Mouse (Mus musculus) stomach, embryonic 16.5 days (tissue): ENCODE results near the gene Pdcl3. TPM values are rescaled to one million over a fixed set of nuclear protein-coding genes. Genes with fewer than 3 reads are reported as not detected.
"Not testable (repeated sequence)": the region's sequence is repeated elsewhere in the genome, so short reads cannot be mapped to it uniquely, and the experiment has no call there.

Source experiments
- ATAC-seq: fragments of 200-750 bp; cut with Nextera tagmentation; 2 replicates; pipeline ENCODE4 v1.8.0; 2017; ENCODE audit warnings: moderate number of reproducible peaks, moderate TSS enrichment; ENCODE audit not compliant: insufficient read depth, low FRiP score
- H3K27ac ChIP-seq: fragments of 300-500 bp; sonication (generic); 2 replicates; pipeline ENCODE4 v1.5.1; 2014; ENCODE audit warnings: low read length
- H3K27me3 ChIP-seq: fragments of 300-500 bp; sonication (generic); 2 replicates; pipeline ENCODE4 v1.6.1; 2014; ENCODE audit warnings: low read length, control low read depth, mixed read lengths; ENCODE audit not compliant: control insufficient read depth, insufficient read depth
- H3K36me3 ChIP-seq: fragments of 300-500 bp; sonication (generic); 2 replicates; pipeline ENCODE4 v1.6.1; 2014; ENCODE audit warnings: low read length; ENCODE audit not compliant: control insufficient read depth, insufficient read depth
- H3K4me1 ChIP-seq: fragments of 300-500 bp; sonication (generic); 2 replicates; pipeline ENCODE4 v1.6.1; 2014; ENCODE audit warnings: low read length, control low read depth, mixed read lengths; ENCODE audit not compliant: control insufficient read depth, insufficient read depth
- H3K4me2 ChIP-seq: fragments of 300-500 bp; sonication (generic); 2 replicates; pipeline ENCODE4 v1.6.1; 2014; ENCODE audit warnings: low read depth, low read length, mixed read lengths
- H3K4me3 ChIP-seq: fragments of 300-500 bp; sonication (generic); replicated peaks from 2 replicates; pipeline ENCODE4 v1.5.1; 2014; ENCODE audit warnings: mild to moderate bottlenecking, low read length
- H3K9ac ChIP-seq: fragments of 300-500 bp; sonication (generic); 2 replicates; pipeline ENCODE4 v1.6.1; 2014; ENCODE audit warnings: low read length
- H3K9me3 ChIP-seq: fragments of 300-500 bp; sonication (generic); replicated peaks from 2 replicates; pipeline ENCODE4 v1.6.1; 2016; ENCODE audit warnings: low read length, control low read depth; ENCODE audit not compliant: control insufficient read depth
- WGBS: fragments of 180-500 bp; shearing (Covaris S2); extraction: QIAGEN DNeasy Blood & Tissue Kit; methylation state at CpG from one replicate; pipeline ENCODE4 v1.1.7; 2014; 5-methylcytosine and 5-hydroxymethylcytosine counted together
- polyA plus RNA-seq: library from polyadenylated mRNA; unstranded; fragments of >200 nt; fragmentation: Nextera tagmentation; extraction: Ambion mirVana; gene quantifications from 2 replicates; pipeline ENCODE4 v1.2.1, GENCODE M21; 2015

Pdcl3 gene
- polyA plus RNA-seq, 1 experiment from 2014 or later, result 191 TPM

- Histone ChIP-seq H3K4me2 (no peak overlapping the region), H3K4me3 (no peak overlapping the region), H3K36me3 (no peaks in the 10 kb centered on the region), H3K27me3 (no peaks in the 10 kb centered on the region), H3K9me3 (0 out of 2 replicates have a peak, but pooled peaks cover 5% of the 10 kb centered on the region), H3K9ac (no peak overlapping the region), H3K4me1 (no peaks in the 10 kb centered on the region), H3K27ac (no peak overlapping the region)
- 86% methylated on average over 9 of the region's 9 CpGs for WGBS
- no peak for ATAC-seq
Measured at GRCm38 (mm10) chr1:39035817-39036216, 50.4 kb downstream of the Pdcl3 start.

DNA sequence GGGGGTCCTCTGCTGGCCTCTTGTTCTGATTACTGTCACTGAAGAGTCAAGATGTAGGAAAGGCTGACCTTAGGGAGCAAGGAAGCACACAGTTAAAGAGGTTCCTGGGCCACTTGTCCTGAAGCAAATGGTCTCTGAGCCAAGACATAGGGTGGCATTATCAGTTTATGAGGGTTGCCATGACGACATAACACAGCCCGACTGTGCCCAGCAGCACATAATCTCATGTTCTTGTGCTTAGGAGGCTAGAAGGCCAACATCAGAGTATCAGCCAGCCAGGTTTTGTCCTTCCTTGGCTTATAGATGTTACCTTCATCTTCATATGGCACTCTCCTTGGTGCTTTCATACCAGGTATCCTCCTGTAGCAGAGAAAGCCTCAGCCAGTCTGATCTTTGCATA, 56.8 kb downstream of the Pdcl3 start:
- H3K27ac ChIP-seq, result no peak overlapping the region
- H3K4me2 ChIP-seq, result no peak overlapping the region
- H3K9me3 ChIP-seq, result no peaks in the 10 kb centered on the region
- H3K27me3 ChIP-seq, result no peaks in the 10 kb centered on the region
- no peaks in the 10 kb centered on the region for H3K4me1 ChIP-seq
- H3K36me3 ChIP-seq, result no peaks in the 10 kb centered on the region
- ATAC-seq, result no peak
- no peak overlapping the region for H3K9ac ChIP-seq
- WGBS, result 56% methylated on average over 2 of the region's 2 CpGs
- H3K4me3 ChIP-seq, result no peak overlapping the region

DNA sequence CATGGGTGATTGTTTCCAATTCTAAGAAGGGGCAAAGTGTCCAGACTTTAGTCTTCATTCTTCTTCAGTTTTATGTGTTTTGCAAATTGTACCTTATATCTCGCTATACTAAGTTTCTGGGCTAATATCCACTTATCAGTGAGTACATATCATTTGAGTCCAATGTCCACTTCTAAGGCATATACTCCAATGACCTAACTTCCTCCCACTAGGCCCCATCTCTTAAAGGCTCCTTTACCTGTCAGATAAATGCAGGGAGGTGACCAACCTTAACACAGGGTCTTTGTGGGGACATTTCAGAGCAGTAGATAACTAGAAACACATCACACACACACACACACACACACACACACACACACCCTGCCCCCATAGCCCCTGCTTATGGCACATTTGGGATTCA, 59.0 kb downstream of the Pdcl3 start:
- not testable (repeated sequence) for H3K9me3 ChIP-seq, H3K36me3 ChIP-seq, H3K4me3 ChIP-seq, H3K4me2 ChIP-seq, H3K27ac ChIP-seq, H3K4me1 ChIP-seq, ATAC-seq, H3K9ac ChIP-seq, H3K27me3 ChIP-seq
- WGBS, result 87% methylated on average over 1 of the region's 1 CpGs

GRCm38 (mm10) chr1:39046689-39047088, 61.3 kb downstream of the Pdcl3 start:
- WGBS, result 30% methylated on average over 7 of the region's 7 CpGs
- H3K9ac ChIP-seq, result no peak overlapping the region
- peaks cover 6% of the 10 kb centered on the region; the same call in 1 of the 2 replicates for H3K9me3 ChIP-seq
- no peak overlapping the region for H3K27ac ChIP-seq
- no peak overlapping the region for H3K4me2 ChIP-seq
- H3K27me3 ChIP-seq, result no peaks in the 10 kb centered on the region
- H3K4me3 ChIP-seq, result no peak overlapping the region
- no peaks in the 10 kb centered on the region for H3K4me1 ChIP-seq
- no peak for ATAC-seq
- no peaks in the 10 kb centered on the region for H3K36me3 ChIP-seq

Other genes with a start within 250 kb of the Pdcl3 start
- gene Lonrf2, start 148.9 kb upstream of the Pdcl3 start, polyA plus RNA-seq, result 0.76 and 1.00 TPM in 2 replicates
- gene Chst10, start 87.4 kb upstream of the Pdcl3 start, polyA plus RNA-seq, result 2.7 TPM in 2 replicates
- gene Nms, start 46.5 kb upstream of the Pdcl3 start, polyA plus RNA-seq, result not detected in 2 replicates
- gene Npas2, start 208.1 kb downstream of the Pdcl3 start, polyA plus RNA-seq, result 1.8 and 2.7 TPM in 2 replicates